Mouse (Mus musculus) embryonic facial prominence, embryonic 13.5 days (tissue): ENCODE results near the gene Rnf182. TPM values are rescaled to one million over a fixed set of nuclear protein-coding genes. Genes with fewer than 3 reads are reported as not detected.

Experiments
- ATAC-seq: fragments of 200-750 bp; cut with Nextera tagmentation; 2 replicates; pipeline ENCODE4 v1.8.0; 2017; ENCODE audit warnings: low read depth; ENCODE audit not compliant: insufficient number of reproducible peaks, insufficient read depth, low FRiP score, low TSS enrichment
- H3K27ac ChIP-seq: fragments of 300-500 bp; sonication (generic); 2 replicates; pipeline ENCODE4 v1.5.1; 2015; ENCODE audit warnings: moderate library complexity, mild to moderate bottlenecking, inconsistent platforms
- H3K27me3 ChIP-seq: fragments of 300-500 bp; sonication (generic); 2 replicates; pipeline ENCODE4 v1.6.1; 2015; ENCODE audit warnings: mild to moderate bottlenecking, inconsistent platforms
- H3K36me3 ChIP-seq: fragments of 300-500 bp; sonication (generic); 2 replicates; pipeline ENCODE4 v1.6.1; 2015; ENCODE audit warnings: mild to moderate bottlenecking, inconsistent platforms
- H3K4me1 ChIP-seq: fragments of 300-500 bp; sonication (generic); 2 replicates; pipeline ENCODE4 v1.6.1; 2015; ENCODE audit warnings: inconsistent platforms
- H3K4me2 ChIP-seq: fragments of 300-500 bp; sonication (generic); 2 replicates; pipeline ENCODE4 v1.6.1; 2015; ENCODE audit warnings: moderate library complexity, mild to moderate bottlenecking, inconsistent platforms
- H3K4me3 ChIP-seq: fragments of 300-500 bp; sonication (generic); 2 replicates; pipeline ENCODE4 v1.5.1; 2015; ENCODE audit warnings: mild to moderate bottlenecking, inconsistent platforms
- H3K9ac ChIP-seq: fragments of 300-500 bp; sonication (generic); 2 replicates; pipeline ENCODE4 v1.6.1; 2015; ENCODE audit warnings: mild to moderate bottlenecking, inconsistent platforms
- H3K9me3 ChIP-seq: fragments of 300-500 bp; sonication (generic); 2 replicates; pipeline ENCODE4 v1.6.1; 2016; ENCODE audit warnings: inconsistent platforms
- WGBS: fragments of 180-500 bp; shearing (Covaris S2); methylation state at CpG from one replicate; pipeline ENCODE4 v1.1.7; 2015; ENCODE audit warnings: mixed read lengths; 5-methylcytosine and 5-hydroxymethylcytosine counted together
- polyA plus RNA-seq: library from polyadenylated mRNA; unstranded; fragments of >200 nt; fragmentation: Nextera tagmentation; extraction: Ambion mirVana; gene quantifications from 2 replicates; pipeline ENCODE4 v1.2.1, GENCODE M21; 2015

Gene Rnf182
- polyA plus RNA-seq, 1 experiment from 2014 or later = 10.7 TPM

DNA sequence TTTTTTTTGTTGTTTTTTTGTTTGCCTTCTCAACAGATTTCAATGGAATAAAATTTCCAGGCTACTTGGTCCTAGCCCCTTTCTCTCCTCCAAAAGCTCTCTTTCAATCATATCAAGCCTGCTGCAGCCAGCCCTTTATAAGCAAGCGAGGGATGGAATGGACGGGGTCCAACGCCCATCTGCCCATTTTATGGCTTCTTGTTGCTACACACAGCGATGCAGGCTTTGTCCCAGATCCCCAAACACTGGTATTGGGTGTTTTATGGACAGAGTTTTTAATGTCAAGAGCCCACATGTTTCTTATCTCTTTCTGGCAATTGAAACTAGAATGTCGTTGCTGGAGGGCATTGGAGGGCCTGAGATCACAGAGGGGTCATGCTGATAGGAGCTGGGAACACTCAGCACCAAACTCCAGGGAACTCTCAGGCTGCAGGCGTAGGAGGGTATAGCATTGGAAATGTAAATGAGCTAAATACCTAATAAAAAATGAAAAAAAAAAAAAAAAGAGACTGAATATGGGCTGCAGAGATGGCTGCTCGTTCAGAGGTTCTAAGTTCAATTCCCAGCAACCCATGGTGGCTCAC, 89.1 kb downstream of the Rnf182 start:
- no peaks in the 10 kb centered on the region for H3K36me3 ChIP-seq
- no peak overlapping the region for H3K4me3 ChIP-seq
- H3K27ac ChIP-seq = no peak overlapping the region
- no peak for ATAC-seq
- 55% methylated on average over 7 of the region's 7 CpGs for WGBS
- no peaks in the 10 kb centered on the region for H3K9me3 ChIP-seq
- no peak overlapping the region for H3K4me2 ChIP-seq
- no peaks in the 10 kb centered on the region for H3K27me3 ChIP-seq
- H3K4me1 ChIP-seq = peaks cover 14% of the 10 kb centered on the region
- H3K9ac ChIP-seq = no peak overlapping the region

DNA sequence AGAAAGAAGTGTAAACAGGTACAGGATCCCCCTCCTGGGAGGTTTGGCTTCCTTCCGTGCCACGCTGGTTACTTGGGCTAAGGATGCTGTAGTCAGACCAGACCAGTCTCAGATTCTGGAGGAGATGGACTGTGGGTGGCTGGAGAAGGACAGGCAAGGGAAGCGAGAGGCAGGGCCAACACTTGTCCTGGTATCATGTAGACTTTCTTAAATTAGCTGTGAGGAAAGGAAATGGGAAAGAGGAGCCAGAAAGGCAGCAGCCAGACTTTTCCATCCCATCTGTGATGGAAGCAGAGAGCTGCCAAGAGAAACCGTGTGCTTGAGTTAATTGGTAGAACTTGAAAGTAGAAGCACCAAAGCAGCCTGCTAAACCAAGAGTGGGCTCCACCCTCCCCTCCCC, 90.9 kb downstream of the Rnf182 start:
- Histone ChIP-seq H3K4me2 (no peak overlapping the region), H3K27ac (no peak overlapping the region), H3K9me3 (no peaks in the 10 kb centered on the region), H3K27me3 (no peaks in the 10 kb centered on the region), H3K36me3 (no peaks in the 10 kb centered on the region), H3K9ac (no peak overlapping the region), H3K4me1 (peaks cover 14% of the 10 kb centered on the region), H3K4me3 (no peak overlapping the region)
- ATAC-seq = no peak
- WGBS = 75% methylated on average over 4 of the region's 4 CpGs

GRCm38 (mm10) chr13:43709529-43709928, 94.0 kb downstream of the Rnf182 start:
- 67% methylated on average over 3 of the region's 3 CpGs for WGBS
- no peak for ATAC-seq
- H3K4me2 ChIP-seq = no peak overlapping the region

GRCm38 (mm10) chr13:43711708-43712314, 96.3 kb downstream of the Rnf182 start:
- H3K27ac ChIP-seq = no peak overlapping the region; the same call in 1 of the 2 replicates
- no peak overlapping the region for H3K9ac ChIP-seq
- no peaks in the 10 kb centered on the region for H3K36me3 ChIP-seq
- ATAC-seq = no peak
- 0 out of 2 replicates have a peak, but pooled peaks cover 5% of the 10 kb centered on the region for H3K4me1 ChIP-seq
- H3K27me3 ChIP-seq = no peaks in the 10 kb centered on the region
- no peaks in the 10 kb centered on the region for H3K9me3 ChIP-seq
- no peak overlapping the region for H3K4me2 ChIP-seq
- WGBS = 68% methylated on average over 7 of the region's 7 CpGs
- H3K4me3 ChIP-seq = no peak overlapping the region

More at GRCm38 (mm10) chr13:43709529-43709928, 94.0 kb downstream of the Rnf182 start:
- Histone ChIP-seq H3K4me1 (0 out of 2 replicates have a peak, but pooled peaks cover 8% of the 10 kb centered on the region), H3K9ac (no peak overlapping the region), H3K4me3 (no peak overlapping the region), H3K27ac (no peak overlapping the region), H3K27me3 (no peaks in the 10 kb centered on the region), H3K36me3 (no peaks in the 10 kb centered on the region), H3K9me3 (no peaks in the 10 kb centered on the region)

- no peaks in the 10 kb centered on the region for H3K36me3 ChIP-seq
- H3K27me3 ChIP-seq = no peaks in the 10 kb centered on the region
- no peak for ATAC-seq
- no peak overlapping the region for H3K4me2 ChIP-seq
- H3K4me3 ChIP-seq = no peak overlapping the region
- no peaks in the 10 kb centered on the region for H3K9me3 ChIP-seq
- H3K9ac ChIP-seq = no peak overlapping the region
- no peak overlapping the region for H3K27ac ChIP-seq
- 0 out of 2 replicates have a peak, but pooled peaks cover 5% of the 10 kb centered on the region for H3K4me1 ChIP-seq
- 79% methylated on average over 6 of the region's 6 CpGs for WGBS
Measured at GRCm38 (mm10) chr13:43714741-43715140, 99.2 kb downstream of the Rnf182 start.

DNA sequence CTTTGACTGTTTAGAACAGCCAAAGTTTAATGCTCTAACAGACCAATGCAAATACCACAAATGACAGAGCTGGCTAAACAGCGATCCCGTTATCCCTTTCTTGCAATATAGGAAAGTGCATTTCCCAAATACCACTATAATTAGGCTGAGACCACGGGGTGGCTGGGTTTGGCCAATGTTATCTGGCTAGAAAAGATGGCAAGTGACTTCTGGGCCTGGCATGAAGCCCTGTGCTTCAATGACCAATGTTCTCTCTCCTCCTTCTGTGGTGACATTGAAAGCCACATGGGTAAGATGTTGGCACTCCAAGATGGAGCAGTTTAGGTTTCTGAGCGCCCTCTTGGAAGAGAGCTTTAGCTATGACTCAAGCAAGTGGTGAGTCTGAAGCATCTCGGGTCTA, 100.0 kb downstream of the Rnf182 start:
- H3K9ac ChIP-seq = no peak overlapping the region
- H3K4me1 ChIP-seq = 0 out of 2 replicates have a peak, but pooled peaks cover 5% of the 10 kb centered on the region
- ATAC-seq = no peak
- no peaks in the 10 kb centered on the region for H3K27me3 ChIP-seq
- no peak overlapping the region for H3K27ac ChIP-seq
- no peak overlapping the region for H3K4me3 ChIP-seq
- H3K36me3 ChIP-seq = no peaks in the 10 kb centered on the region
- no peak overlapping the region for H3K4me2 ChIP-seq
- WGBS = 81% methylated on average over 5 of the region's 5 CpGs
- H3K9me3 ChIP-seq = no peaks in the 10 kb centered on the region

DNA sequence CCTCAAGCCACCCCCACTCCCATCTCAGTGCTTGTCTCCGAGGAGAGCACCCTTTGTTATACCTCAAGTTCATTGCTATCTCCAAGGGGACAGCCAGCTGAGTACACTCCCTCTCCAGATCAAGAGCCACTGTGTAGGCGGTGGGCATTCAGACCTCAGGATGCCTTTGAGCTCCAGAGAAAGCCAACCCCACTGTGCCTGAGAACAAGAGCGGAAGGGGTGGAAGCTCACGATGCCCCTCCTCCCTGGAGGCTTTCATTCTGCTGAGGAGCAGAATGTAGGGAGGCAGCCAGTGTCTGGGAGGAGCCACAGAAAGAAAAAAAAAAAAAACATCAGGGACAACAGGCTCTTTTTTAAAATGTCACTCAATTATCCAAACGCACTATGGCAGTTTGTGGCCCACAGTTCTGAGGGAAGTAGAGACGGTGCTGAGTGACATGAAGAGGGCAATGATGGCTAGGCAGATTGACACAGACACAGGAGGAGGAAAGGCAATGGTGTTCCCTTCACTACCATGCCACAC, 101.1 kb downstream of the Rnf182 start:
- WGBS = 54% methylated on average over 6 of the region's 6 CpGs
- H3K4me3 ChIP-seq = no peak overlapping the region
- H3K9me3 ChIP-seq = no peaks in the 10 kb centered on the region
- H3K27me3 ChIP-seq = no peaks in the 10 kb centered on the region
- no peak overlapping the region for H3K27ac ChIP-seq
- ATAC-seq = no peak
- no peak overlapping the region for H3K4me2 ChIP-seq
- 0 out of 2 replicates have a peak, but pooled peaks cover 5% of the 10 kb centered on the region for H3K4me1 ChIP-seq
- H3K36me3 ChIP-seq = no peaks in the 10 kb centered on the region
- H3K9ac ChIP-seq = no peak overlapping the region

- no peak overlapping the region for H3K4me3 ChIP-seq
- H3K9me3 ChIP-seq = no peaks in the 10 kb centered on the region
- no peaks in the 10 kb centered on the region for H3K4me1 ChIP-seq
- no peaks in the 10 kb centered on the region for H3K27me3 ChIP-seq
- no peaks in the 10 kb centered on the region for H3K36me3 ChIP-seq
- no peak for ATAC-seq
- H3K4me2 ChIP-seq = no peak overlapping the region
- WGBS = 92% methylated on average over 7 of the region's 7 CpGs
- H3K9ac ChIP-seq = no peak overlapping the region
- no peak overlapping the region for H3K27ac ChIP-seq
Measured at GRCm38 (mm10) chr13:43718173-43718572, 102.7 kb downstream of the Rnf182 start.

DNA sequence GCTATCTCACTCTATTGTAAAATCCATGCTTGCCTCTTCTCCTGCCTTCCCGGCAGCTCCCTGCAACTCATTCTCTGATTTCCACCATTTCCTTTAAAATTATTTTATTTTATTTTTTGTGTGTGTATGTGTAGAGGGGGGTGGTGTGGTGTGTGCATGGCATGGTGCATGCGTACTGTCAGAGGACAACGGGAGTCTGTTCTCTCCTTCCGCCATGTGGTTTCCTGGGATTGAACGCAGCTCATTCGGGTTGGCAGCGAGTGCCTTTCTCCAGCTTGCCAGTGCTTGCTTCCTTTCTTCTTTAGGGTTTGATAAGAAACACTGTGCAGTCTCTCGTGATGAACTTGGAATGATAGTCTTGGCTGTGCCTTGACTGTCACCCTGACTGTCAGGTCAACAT, 105.0 kb downstream of the Rnf182 start:
- WGBS = 55% methylated on average over 8 of the region's 8 CpGs
- H3K4me1 ChIP-seq = 0 out of 2 replicates have a peak, but pooled peaks cover under 1% of the 10 kb centered on the region
- H3K9ac ChIP-seq = no peak overlapping the region
- no peaks in the 10 kb centered on the region for H3K27me3 ChIP-seq
- H3K9me3 ChIP-seq = no peaks in the 10 kb centered on the region
- no peak overlapping the region for H3K4me3 ChIP-seq
- no peak overlapping the region for H3K4me2 ChIP-seq
- ATAC-seq = no peak
- H3K36me3 ChIP-seq = no peaks in the 10 kb centered on the region
- H3K27ac ChIP-seq = no peak overlapping the region

Other genes with a start within 250 kb of the Rnf182 start
- 151 and 163 TPM in 2 replicates for gene Nol7, start 217.3 kb upstream of the Rnf182 start, polyA plus RNA-seq
- 11.0 and 11.1 TPM in 2 replicates for gene Ranbp9, start 134.4 kb upstream of the Rnf182 start, polyA plus RNA-seq
- gene Mcur1, start 55.5 kb upstream of the Rnf182 start, polyA plus RNA-seq = 13.8 and 16.0 TPM in 2 replicates
- 5.9 and 7.2 TPM in 2 replicates for gene Cd83, start 169.1 kb downstream of the Rnf182 start, polyA plus RNA-seq